Mouse (Mus musculus): ENCODE measurements around the gene Pde3a.

Pde3a gene

GRCm38 (mm10) chr6:141495634-141496418 is 246.8 kb downstream of the Pde3a start:
- no peak for DNase-seq (ENCODE audit: low read depth, low spot score)

GRCm38 (mm10) chr6:141499511-141499910 is 250.4 kb downstream of the Pde3a start:
- no peak for DNase-seq (ENCODE audit: low read depth, low spot score)

- no peak for DNase-seq (ENCODE audit: low read depth, low spot score)
These were observed 252.1 kb downstream of the Pde3a start for GRCm38 (mm10) chr6:141501171-141501570.

- no peak for DNase-seq (ENCODE audit: low read depth, low spot score)
These were observed 273.5 kb downstream of the Pde3a start for GRCm38 (mm10) chr6:141522541-141522940.

- no peak for DNase-seq (ENCODE audit: low read depth, low spot score)
These were observed 274.9 kb downstream of the Pde3a start, which contains the start of gene Slco1c1 for GRCm38 (mm10) chr6:141523747-141524640. Slco1c1 (plus strand) TSS chr6:141524368.

- DNase-seq (ENCODE audit: low read depth, low spot score) = no peak
These were observed 276.7 kb downstream of the Pde3a start for GRCm38 (mm10) chr6:141525787-141526186.

- DNase-seq (ENCODE audit: low read depth, low spot score) = no peak
These were observed 281.8 kb downstream of the Pde3a start for GRCm38 (mm10) chr6:141530865-141531264.

GRCm38 (mm10) chr6:141537298-141537697 is 288.2 kb downstream of the Pde3a start:
- no peak for DNase-seq (ENCODE audit: low read depth, low spot score)

GRCm38 (mm10) chr6:141541136-141541535 is 292.1 kb downstream of the Pde3a start:
- DNase-seq (ENCODE audit: low read depth, low spot score) = no peak

- no peak for DNase-seq (ENCODE audit: low read depth, low spot score)
These were observed 294.3 kb downstream of the Pde3a start for GRCm38 (mm10) chr6:141543344-141543743.

All from CD4-positive, CD25-positive, alpha-beta regulatory T cell, adult 2 months (primary cell).